Mouse (Mus musculus) thymus, postnatal 14 days (tissue): ENCODE results near the gene Gjb3.

ENCODE experiments used
- DNase-seq: peaks from one replicate; pipeline ENCODE4 v3.0.0; 2021

Gjb3 gene

DNA sequence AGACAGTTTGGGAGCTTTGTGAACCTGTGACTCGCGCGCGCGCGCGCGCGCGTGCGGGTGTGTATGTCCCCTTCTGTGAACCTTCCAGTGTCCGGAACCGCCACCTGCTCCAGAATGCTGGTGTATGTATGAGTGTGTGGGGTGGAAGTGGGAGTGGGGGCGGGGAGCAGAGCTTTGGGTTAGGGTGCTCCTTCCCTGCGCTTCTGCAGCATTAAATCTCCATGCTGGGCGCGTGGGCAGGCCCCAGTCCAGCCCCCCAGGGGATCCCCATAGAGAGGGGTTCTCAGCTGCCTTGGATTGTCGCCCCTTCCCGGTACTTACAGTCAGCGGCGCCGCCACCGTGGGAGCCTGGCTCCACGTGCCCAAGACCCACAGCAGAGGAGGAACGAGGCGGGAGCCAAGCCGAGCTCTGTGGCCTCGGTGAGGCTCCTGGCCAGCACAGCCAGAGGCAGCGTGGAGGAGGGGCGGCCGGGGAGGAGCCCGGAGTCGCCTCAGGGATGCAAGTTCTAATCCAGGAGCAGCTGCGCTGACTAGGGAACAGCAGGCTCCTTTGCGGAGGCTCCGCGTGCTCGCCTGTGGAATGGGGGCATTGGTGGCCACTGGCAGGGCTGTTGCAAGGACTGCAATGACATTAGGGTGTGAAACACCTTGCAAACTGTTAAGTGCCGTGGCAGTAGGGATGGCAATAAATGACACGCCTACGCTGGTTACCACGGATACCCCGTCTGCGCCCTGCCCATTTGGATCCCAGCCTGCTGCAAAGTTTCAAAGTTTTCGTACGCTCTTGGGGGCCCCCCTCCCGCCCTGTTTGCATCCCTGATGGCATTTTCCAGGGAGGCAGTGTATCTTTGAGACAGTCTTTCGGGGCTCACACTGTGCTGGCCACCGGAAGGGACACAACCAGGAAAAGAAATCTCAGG lies at the start of gene Gjb3:
Gene Gjb3 (minus strand): TSS at position 664 of the 920 bp plus-strand sequence.
- no peak for DNase-seq

DNA sequence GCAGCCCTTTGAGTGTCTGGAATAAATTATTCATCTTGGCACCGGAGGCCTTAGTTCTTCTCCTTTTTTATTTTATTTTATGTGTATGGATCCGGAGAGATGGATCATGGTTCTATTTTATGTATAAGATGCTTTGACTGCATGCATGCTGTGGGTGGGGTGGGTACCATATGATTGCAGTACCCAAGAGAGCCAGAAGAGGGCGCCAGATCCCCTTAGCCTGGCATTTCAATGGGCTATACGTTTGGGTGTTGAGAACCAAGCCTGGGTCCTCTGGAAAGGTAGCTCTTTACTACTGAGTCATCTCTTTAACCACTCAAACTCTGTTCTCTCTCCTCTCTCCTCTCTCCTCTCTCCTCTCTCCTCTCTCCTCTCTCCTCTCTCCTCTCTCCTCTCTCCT lies 46.7 kb upstream of the Gjb3 start:
- DNase-seq, result peak; percentile 31

DNA sequence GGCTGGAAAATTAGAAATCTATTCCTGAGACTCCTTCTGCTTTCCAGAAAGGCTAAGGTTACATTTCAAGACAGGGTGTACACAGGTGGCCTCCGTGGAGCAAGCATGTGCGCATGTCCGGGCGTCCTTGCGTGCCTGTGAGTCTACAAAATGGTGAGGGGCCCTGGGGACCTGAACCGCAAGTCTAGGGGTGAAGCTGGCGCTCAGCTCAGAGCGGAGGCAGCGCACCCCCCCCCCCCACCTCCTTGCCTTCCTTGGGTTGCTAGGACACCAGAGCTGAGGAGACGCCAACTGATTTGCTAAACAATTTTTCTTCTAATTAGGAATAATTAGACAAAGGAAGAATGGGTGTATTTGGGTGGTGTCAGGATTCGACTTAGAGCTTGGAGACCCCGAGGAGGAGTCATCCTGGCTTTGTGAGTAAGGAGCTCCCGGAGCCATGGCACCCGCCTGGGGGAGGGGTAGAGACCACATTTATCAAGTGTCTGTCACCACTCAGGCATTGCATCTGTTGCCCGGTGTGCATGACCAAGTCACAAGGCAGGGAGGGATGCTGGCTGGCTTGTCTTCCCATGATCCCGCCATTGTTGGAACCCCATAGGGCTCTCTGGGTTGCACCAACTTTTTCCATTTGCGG lies 45.0 kb upstream of the Gjb3 start:
- no peak for DNase-seq

DNA sequence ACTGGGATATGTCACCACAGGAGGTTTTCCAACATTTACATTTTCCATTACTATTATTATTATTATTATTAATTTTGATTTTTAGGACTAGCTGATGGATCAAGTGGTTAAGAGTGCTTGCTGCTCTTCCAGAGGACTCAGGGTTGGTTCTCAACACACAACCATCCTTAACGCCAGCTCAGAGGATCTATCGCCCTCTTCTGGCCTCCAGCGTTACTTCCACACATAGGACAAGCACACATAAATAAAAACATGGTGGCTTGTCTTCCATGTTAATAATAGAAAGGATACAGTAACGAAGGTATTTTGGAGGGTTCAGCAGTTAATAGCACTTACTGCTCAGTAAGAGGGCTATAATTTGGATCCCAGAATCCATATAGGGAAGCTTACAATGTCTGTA lies 44.0 kb upstream of the Gjb3 start:
- no peak for DNase-seq

DNA sequence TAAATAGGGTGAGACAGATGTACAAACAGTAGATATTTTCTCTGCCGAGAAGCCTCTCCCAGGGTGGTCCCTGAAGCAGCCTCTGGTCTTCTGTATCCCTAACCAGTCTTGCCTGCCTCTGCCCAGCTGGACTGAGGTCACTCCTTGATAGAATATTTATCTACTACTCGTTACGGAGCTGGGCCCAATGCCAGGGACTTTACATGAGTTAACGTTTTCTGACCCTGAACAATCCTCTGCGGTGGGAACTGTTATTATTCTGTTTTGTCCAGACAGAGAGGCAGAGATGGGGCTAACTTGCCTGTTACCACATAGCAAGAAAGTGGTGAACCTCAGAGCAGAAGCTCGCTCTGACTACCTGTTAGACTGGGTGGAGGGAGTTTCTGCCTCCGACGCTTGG lies 42.8 kb upstream of the Gjb3 start:
- no peak for DNase-seq

DNA sequence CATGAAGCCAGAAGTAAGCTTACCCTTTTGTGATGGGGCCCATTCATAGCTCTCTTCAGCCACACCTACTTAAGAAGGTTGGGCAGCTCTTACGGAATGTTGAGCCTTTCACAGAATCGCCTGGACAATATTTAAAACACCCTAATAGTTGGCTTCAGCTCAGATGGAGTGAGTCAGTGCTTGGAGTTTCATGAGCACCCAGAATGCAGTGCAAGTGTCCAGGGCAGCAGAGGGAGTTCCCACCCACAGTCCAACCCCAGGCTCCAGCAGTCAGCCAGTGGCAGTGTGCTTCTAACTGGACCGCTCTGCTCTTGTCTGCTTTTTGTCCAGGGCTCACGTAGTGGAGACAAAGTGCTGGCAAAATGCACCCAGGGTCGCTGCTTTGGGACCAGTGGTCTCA lies 40.9 kb upstream of the Gjb3 start:
- no peak for DNase-seq

DNA sequence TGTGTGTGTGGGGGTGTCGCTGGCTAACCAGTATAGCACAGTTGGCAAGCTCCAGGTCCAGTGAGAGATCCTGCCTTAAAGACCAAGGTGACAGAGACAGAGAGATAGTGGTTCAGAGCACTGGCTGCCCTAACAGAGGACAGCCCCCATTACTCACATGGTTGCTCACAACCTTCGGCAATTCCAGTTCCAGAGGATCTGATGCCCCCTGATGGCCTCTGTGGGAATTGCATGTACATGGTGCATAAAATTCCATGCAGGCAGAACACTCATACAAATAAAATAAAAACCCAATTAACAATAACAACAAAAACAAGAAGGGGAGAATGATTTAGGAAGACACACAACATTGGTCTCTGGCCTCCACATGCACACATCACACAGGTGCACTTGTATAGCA lies 39.8 kb upstream of the Gjb3 start:
- no peak for DNase-seq

DNA sequence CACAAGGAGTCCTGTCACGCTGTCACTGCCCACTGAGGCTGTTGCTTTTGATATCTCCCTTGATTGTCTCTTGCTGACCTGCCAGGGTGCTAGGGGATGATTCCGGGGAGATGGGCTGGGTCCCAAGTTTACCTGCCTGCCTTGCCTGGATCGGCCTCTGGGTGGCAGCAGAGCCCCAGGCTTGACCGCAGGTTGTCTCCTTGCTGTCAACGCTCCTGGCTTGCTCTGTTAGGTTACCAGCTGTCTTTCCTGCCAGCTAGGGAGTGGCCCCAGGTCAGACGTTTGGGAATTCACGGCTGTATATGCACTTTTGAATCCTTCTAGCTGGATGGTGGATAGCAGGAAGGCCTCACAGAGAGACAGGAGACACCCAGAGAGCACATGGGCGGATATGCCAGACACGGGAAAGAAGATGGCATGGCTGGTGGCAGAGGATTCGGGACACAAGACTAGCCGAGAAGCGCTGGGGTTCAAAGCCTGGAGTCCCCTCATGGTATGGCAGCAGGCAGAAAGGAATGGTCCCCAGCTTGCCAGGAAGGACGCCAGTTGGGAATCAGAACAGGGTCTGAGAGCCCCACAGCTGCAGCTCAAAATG lies 37.8 kb upstream of the Gjb3 start:
- DNase-seq, result peak; percentile 61

DNA sequence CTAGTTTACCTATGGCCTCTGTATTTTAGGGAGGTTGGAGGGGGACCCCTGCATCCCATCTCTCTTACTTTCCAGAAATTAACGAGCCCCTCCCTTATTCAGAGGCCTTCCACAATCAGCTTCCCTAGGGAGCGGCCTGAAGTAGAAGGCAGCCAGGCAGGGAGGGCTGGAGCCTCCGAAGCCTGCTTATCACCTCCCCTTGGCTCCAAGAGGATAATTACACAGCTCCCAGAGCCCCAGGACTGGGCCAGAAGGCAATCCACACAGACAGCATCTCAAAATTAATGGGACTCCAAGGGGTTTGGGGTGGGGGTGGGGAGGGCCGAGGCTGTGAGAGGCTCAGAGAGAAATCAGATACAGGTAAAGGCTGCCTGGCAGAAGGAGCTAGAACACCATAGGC lies 35.2 kb upstream of the Gjb3 start:
- no peak for DNase-seq

DNA sequence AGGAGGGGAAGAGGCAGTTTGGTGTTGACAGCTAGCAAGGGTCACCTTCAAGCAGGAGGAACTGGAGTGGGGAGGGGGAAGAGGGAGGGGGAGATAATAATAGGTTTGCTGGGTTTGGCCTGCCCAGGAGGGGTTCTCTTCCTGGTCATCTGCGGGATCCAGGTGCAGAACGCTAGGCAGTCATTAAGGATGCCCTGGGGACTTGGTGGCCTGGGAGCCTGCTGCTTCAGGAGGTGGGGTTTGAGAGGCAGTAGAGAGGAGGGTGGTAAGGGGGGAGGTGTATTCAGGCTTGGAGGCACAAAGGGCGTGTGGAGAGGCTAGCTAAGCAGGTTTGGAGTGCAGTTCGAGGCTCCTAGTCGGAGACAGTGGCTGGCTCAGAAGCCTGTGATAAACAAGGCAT lies 34.8 kb upstream of the Gjb3 start:
- DNase-seq, result no peak

DNA sequence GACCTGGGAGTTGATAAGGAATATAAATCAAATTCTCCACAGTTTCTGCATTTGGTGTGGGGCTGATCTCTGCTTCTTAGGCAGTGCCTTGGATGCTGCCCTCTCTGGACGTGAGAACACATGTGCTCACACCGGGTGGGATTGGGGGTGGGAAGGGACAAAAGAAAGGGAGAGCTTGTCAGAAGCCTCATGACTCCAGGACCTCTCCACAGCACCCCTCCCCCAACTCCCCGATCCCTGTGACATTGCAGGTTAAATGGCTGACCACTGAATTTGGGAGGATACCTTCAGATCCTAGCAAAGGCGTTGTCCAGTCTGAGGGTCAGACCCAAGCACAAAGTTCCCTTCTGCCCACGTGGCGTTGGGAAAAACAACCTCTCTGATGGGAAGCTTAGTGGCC lies 33.8 kb upstream of the Gjb3 start:
- DNase-seq, result no peak

DNA sequence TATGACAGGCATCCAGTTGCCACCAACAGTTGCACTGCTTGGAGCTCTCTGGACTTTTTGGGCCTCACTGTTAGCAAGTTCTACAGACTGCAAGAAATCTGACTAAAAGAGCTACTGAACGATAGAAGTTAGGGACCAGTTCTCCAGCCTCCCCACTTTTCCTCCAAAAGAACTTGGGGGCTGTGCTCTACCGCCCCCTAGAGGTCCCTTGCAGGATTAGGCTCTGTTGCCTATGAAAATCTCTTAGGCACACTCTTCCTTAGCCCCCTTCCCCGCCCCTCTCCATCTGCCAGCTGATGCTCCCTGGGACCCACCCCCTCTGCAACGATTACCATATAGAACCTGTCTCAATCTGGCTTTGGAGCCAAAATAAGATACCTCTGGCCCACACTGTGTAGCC lies 32.7 kb upstream of the Gjb3 start:
- peak; percentile 14 for DNase-seq

DNA sequence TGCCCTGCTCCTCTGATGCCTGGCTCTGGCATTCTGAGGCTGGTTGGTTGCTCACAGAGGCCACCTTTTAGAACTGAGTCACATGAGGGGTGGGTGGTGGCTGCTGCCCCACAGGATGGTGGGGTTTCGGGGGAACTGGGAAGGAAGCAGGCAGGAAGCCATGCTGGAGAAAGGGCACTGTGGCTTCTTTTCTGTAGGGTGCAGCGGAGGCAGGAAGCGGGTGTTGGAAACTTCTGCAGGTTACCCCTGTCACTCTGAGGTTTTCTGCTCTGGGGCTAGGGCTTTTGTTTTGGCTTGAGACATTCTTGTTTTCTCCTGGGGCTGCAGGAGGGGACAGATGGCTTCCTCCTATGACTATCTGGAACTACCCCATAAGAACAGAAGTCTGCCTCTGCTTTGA lies 31.9 kb upstream of the Gjb3 start:
- DNase-seq, result no peak

DNA sequence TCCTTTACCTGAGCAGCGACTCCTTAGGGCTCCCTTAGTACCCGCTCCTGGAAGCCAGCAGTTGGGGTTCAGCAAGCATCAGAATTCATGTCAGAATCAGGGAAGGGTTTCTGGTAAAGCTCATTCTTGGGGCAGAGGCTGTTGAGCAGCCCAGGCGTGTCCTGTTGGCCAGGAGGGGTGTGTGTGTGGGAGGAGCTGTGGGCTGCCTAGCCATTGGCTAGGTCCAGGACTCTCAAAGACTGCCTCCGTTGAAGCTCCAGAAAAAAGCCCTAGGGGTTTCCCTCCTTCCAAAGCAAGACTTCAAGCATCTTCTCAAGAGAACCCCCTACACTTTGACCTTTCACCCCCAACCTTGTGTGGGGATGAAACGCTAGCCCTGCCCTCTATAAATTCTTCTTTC lies 27.4 kb upstream of the Gjb3 start, which contains the start of gene Gjb5:
Gene Gjb5 (minus strand): TSS at position 164 of the 400 bp plus-strand sequence.
- no peak for DNase-seq

DNA sequence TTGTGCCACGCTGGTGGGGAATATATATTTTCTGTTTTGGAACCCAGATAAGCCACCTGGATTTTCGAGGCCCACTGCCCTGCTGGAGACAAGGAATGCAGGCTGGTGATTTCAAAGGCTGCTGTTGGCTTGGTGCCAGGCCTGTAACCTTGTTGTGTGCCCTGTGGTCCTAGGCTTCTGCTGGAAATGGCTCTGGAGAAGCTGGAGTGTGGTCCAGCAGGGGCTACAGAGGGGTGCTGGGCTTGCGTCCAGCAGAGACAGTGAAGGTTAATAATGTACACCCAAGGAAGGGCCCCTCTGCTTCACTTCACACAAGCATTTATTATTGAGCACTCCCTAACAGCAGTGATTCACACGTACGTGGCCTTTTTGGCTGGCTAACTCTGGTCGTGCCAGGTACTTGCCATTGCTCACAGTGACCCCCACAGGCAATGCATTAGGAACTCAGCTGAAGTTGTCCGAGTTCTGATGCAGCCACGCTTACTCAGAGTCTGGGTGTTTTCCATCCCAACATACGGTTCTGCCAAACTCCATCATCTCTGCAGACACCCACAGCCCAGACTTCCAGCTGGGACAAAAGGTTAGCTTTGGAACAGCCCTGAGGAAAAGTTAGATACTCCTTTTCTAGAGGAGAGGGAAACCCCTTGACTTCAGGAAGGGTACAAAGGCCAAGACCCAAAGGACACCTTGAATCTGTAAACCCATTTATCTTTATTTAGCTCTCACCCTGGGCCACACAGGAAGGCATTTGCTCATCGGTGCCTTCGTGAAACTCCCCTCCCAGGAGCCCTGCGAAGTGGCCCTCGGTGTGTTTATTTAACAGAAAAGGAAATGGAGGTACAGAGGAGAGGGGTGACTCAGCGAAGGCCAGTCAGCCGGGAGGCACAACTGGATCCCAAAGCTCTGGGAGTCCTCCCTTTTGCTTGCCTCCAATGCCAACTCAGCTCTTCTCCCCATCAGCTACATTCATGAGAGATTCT lies 24.2 kb upstream of the Gjb3 start:
- DNase-seq, result no peak

DNA sequence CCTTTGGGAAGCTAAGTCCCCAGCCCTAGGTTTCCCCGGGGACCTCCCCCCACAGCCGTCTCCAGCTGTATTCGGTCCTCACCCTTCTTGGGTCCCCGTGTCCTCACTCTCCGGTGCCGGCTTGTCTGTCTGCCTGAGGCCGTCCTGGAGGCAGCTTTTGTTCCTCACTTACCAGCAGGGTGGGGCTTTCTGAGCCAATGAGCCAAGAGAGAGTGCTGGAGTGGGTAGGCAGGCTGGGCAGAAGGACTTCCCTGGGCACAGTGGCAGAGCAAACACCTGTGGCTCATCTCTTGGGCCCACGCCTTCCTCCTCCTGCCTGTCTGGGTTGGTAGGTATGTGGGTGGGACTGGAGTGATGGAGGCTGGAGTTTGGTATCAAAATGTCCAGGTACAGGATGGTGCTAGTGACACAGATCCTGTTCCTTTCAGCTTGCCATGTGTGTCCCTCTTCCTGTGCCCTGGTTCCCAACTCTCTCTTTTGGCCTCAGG lies 23.4 kb upstream of the Gjb3 start, which contains the start of gene Gjb4:
Gene Gjb4 (minus strand): TSS at position 131 of the 488 bp plus-strand sequence.
- DNase-seq, result no peak

DNA sequence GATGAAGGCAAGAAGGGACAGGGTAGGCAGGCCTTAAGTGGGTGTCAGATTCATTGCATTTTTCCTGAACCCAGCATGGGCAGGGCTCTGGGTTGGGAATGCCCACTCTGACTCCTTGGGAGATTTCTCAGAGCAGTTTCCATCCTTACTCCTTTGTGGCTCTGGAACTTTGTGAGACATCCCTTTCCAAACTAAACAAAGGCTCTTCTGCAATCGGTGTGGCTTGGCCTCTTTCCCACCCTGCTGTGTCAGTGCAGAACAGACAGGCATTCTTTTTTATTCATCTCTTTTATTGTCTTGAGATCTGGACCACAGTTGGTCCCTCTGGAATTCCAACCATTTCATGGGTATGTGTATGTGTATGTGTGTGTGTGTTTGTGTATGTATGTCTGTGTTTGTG lies 21.9 kb upstream of the Gjb3 start:
- DNase-seq, result no peak

DNA sequence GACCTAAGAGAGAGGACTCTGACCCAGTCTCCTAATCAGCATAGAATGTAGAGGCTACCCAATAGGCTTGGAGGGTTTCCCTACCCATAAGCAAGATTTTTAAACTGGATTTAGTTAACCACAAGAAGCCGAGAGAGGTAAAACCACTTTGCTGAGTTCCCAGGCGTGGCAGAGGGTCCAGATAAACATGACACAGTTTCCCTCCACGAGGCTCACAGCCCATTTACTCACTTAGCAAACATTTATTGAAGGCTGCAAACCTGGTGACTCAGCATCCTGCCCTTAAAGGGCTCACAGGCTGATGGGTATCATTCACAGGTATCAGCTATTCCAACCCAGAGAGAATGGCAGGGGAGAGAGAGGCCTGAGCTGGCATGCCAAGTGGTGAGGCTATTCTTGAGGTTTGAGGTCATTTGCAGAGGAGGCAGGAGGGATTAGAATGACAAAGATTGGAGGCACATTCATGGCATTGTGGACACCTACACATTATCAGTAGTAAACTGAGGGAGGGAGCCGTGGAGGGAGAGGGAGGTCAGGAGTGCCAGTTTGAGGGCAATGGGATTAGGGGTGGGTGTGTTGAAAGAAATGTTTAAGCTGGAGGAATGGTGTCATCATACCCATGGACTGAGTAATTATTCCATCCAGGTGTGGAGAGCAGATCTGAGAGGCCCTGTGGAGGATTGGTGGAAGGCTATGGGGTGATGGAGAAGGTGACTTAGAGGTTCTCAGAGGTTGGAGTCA lies 19.1 kb upstream of the Gjb3 start:
- DNase-seq, result no peak

DNA sequence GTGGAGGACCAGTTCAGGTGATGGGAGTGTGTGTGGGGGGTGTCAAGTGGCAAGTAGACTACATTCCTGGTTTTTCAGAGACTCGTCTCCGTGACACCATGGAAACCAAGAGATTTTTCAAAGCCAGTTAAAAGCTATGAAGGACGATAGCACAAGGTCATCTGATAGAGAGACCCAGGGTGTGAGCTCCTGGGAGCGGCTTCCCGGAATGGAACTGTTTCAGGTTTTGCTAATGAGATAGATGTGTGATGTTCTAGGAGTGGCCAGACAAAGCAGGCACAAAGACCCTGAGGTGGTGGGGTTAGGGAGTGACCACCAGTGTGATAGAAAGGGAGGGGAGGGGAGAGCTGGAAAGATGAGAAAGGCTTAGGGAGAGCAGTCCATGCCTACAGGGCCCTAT lies 14.4 kb upstream of the Gjb3 start:
- DNase-seq, result no peak

DNA sequence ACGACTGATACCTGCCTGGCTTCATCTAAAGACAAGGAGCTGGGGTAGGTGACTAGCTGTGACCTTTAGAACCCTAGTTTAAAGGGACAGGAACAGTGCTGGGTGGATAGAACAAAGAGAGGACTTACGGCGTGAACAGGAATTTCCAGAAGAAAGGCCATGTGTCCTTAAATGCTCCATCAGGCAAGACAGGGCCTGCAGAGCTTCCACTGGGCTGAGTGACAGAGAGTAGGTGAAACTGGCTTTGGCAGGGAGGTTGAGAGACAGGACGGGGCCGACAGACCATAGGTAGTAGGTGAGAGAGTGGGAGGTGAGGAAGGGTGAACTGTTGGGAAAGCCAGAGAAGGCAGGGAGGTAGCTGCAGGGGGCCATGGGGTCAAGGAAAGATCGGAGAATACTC lies 10.7 kb upstream of the Gjb3 start:
- DNase-seq, result no peak

DNA sequence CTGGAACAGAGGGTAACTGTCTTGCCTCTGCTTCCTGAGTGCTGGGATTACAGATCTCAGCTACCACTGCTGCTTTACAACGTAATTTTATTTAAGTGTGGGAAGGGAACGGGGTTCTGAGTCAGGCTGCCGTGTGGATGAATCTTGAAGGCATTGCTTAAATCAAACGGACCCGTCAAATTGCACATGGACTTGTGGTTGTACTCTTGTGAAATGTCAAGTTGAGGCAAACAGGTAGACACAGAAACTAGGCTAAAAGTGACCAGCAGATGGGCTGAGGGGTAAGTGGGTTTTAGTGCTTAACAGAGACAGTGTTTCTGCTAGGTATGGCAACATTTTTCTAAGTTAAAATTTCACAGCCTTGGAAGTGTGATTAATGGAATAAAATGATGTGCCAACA lies 7.0 kb upstream of the Gjb3 start:
- no peak for DNase-seq
